Mouse (Mus musculus) bone marrow macrophage, adult 2 months (primary cell): ENCODE measurements around the gene Gm21797. TPM values are rescaled to one million over a fixed set of nuclear protein-coding genes. Genes with fewer than 3 reads are reported as not detected.
"Not testable (repeated sequence)": the region's sequence is repeated elsewhere in the genome, so short reads cannot be mapped to it uniquely, and the experiment has no call there.

ENCODE experiments used
- H3K27ac ChIP-seq: 2 replicates; pipeline ENCODE4 v1.5.1; 2012; ENCODE audit warnings: low read depth, low read length; ENCODE audit not compliant: insufficient read depth
- H3K4me1 ChIP-seq: 2 replicates; pipeline ENCODE4 v1.6.1; 2012; ENCODE audit warnings: low read length; ENCODE audit not compliant: control insufficient read depth, insufficient read depth
- H3K4me3 ChIP-seq: 2 replicates; pipeline ENCODE4 v1.5.1; 2012; ENCODE audit warnings: mild to moderate bottlenecking, low read length, moderate library complexity; ENCODE audit not compliant: insufficient read depth
- polyA plus RNA-seq: library from polyadenylated mRNA; stranded (reverse); fragments of >200 nt; gene quantifications from 2 replicates; pipeline ENCODE4 v1.2.4, GENCODE M21; 2012; ENCODE audit not compliant: missing spikeins, insufficient read depth, insufficient read length

The Gm21797 gene
- polyA plus RNA-seq, result not detected in 2 replicates

DNA sequence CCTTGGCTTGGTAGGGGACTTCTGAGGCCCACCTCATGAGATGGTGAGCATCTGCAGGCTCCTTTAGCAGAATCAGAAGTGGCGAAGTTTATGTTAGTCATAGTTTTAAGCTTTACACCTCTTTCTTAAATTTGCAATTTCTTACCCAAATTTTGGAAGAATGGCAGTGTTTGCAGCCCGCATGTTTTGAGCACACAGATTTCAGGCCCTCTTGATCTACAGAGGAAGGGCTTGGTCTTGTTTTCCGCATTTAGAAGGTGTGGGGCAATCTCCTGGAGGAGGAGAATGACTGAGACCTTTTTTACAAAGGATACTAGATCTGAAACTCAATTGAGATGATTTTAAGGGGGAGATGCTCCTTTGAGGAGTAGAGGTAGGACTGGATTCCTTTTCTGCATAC lies at the start of gene Gm21797:
TSS of gene Gm21797 (minus strand) at position 101 of the 400 bp plus-strand sequence.
- not testable (repeated sequence) for H3K4me3 ChIP-seq, H3K4me1 ChIP-seq, H3K27ac ChIP-seq

DNA sequence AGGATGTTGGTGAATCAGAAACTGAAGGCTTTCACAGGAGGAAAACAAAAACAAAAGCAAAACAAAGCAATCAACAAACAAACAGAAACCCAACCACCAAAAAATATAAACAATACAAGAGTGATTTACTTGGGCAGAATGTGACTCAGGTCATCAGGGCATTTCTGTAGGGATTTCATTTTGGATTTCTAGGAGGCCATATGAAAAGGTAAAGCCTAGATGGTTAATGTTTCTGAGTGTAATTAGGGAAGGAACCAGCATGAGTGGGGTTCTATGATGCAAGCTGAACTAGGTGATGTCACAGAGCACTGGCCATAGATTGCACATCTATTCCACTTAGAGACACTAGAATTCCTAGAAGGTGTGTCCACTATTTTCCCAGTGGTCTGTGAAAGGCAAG lies 29.0 kb upstream of the Gm21797 start, which contains the start of gene Gm20795:
TSS of gene Gm20795 (plus strand) at position 301 of the 400 bp plus-strand sequence.
- H3K27ac ChIP-seq, H3K4me1 ChIP-seq, H3K4me3 ChIP-seq: not testable (repeated sequence)

Other genes starting within 250 kb of the Gm21797 start
- not detected in 2 replicates for gene Gm21852, start 123.8 kb downstream of the Gm21797 start, polyA plus RNA-seq
- not detected in 2 replicates for gene Gm20795, start 29.1 kb upstream of the Gm21797 start, polyA plus RNA-seq